Mouse (Mus musculus) kidney, embryonic 14.5 days (tissue): Measurements from ENCODE around the gene Tuba1c. TPM values are rescaled to one million over a fixed set of nuclear protein-coding genes. Genes with fewer than 3 reads are reported as not detected.

Source experiments
- ATAC-seq: fragments of 200-750 bp; cut with Nextera tagmentation; 2 replicates; pipeline ENCODE4 v1.8.0; 2017; ENCODE audit warnings: moderate number of reproducible peaks, mild to moderate bottlenecking, moderate TSS enrichment, moderate library complexity; ENCODE audit not compliant: low FRiP score, low TSS enrichment
- H3K27ac ChIP-seq: fragments of 300-500 bp; sonication (generic); 2 replicates; pipeline ENCODE4 v1.5.1; 2014; ENCODE audit warnings: low read depth, mild to moderate bottlenecking, low read length, moderate library complexity, mixed read lengths
- H3K27me3 ChIP-seq: fragments of 300-500 bp; sonication (generic); 2 replicates; pipeline ENCODE4 v1.6.1; 2014; ENCODE audit warnings: mild to moderate bottlenecking, low read length; ENCODE audit not compliant: control insufficient read depth, insufficient read depth
- H3K36me3 ChIP-seq: fragments of 300-500 bp; sonication (generic); 2 replicates; pipeline ENCODE4 v1.6.1; 2014; ENCODE audit warnings: low read length, mixed read lengths; ENCODE audit not compliant: control insufficient read depth, insufficient read depth
- H3K4me1 ChIP-seq: fragments of 300-500 bp; sonication (generic); 2 replicates; pipeline ENCODE4 v1.6.1; 2014; ENCODE audit warnings: low read length, mixed read lengths; ENCODE audit not compliant: control insufficient read depth, insufficient read depth
- H3K4me2 ChIP-seq: fragments of 300-500 bp; sonication (generic); replicated peaks from 2 replicates; pipeline ENCODE4 v1.6.1; 2014; ENCODE audit warnings: low read depth, mild to moderate bottlenecking, low read length
- H3K4me3 ChIP-seq: fragments of 300-500 bp; sonication (generic); 2 replicates; pipeline ENCODE4 v1.5.1; 2014; ENCODE audit warnings: mild to moderate bottlenecking, low read length
- H3K9ac ChIP-seq: fragments of 300-500 bp; sonication (generic); 2 replicates; pipeline ENCODE4 v1.6.1; 2014; ENCODE audit warnings: low read depth, mild to moderate bottlenecking, low read length, moderate library complexity
- H3K9me3 ChIP-seq: fragments of 300-500 bp; sonication (generic); 2 replicates; pipeline ENCODE4 v1.6.1; 2016; ENCODE audit warnings: low read length; ENCODE audit not compliant: control insufficient read depth
- WGBS: fragments of 180-500 bp; shearing (Covaris S2); extraction: QIAGEN DNeasy Blood & Tissue Kit; methylation state at CpG from one replicate; pipeline ENCODE4 v1.1.7; 2014; 5-methylcytosine and 5-hydroxymethylcytosine counted together
- polyA plus RNA-seq: library from polyadenylated mRNA; unstranded; fragments of >200 nt; fragmentation: Nextera tagmentation; extraction: Ambion mirVana; gene quantifications from 2 replicates; pipeline ENCODE4 v1.2.1, GENCODE M21; 2014

Gene Tuba1c
- polyA plus RNA-seq, 1 experiment from 2014 or later = 196 TPM

- Histone ChIP-seq H3K4me1 (peaks cover 14% of the 10 kb centered on the region; the same call in 1 of the 2 replicates), H3K27ac (no peak overlapping the region), H3K36me3 (no peaks in the 10 kb centered on the region), H3K27me3 (no peaks in the 10 kb centered on the region), H3K9ac (no peak overlapping the region), H3K9me3 (no peaks in the 10 kb centered on the region), H3K4me3 (no peak overlapping the region), H3K4me2 (no peak overlapping the region)
- no peak for ATAC-seq
- WGBS = 93% methylated on average over 4 of the region's 4 CpGs
These were observed 9.5 kb upstream of the Tuba1c start for GRCm38 (mm10) chr15:99020171-99020570.

- H3K4me2 ChIP-seq = no peak overlapping the region
- no peaks in the 10 kb centered on the region for H3K9me3 ChIP-seq
- WGBS = 96% methylated on average over 7 of the region's 7 CpGs
- no peak overlapping the region for H3K4me3 ChIP-seq
- H3K27me3 ChIP-seq = no peaks in the 10 kb centered on the region
- H3K36me3 ChIP-seq = no peaks in the 10 kb centered on the region
- H3K27ac ChIP-seq = no peak overlapping the region
- no peak overlapping the region for H3K9ac ChIP-seq
- H3K4me1 ChIP-seq = peaks cover 14% of the 10 kb centered on the region; the same call in 1 of the 2 replicates
- ATAC-seq = no peak
These were observed 8.4 kb upstream of the Tuba1c start for GRCm38 (mm10) chr15:99021255-99021654.

GRCm38 (mm10) chr15:99024668-99025314 lies 4.9 kb upstream of the Tuba1c start:
- no peaks in the 10 kb centered on the region for H3K9me3 ChIP-seq
- H3K4me2 ChIP-seq = no peak overlapping the region
- no peak for ATAC-seq
- WGBS = 19% methylated on average over 7 of the region's 8 CpGs
- no peak overlapping the region for H3K27ac ChIP-seq
- no peaks in the 10 kb centered on the region for H3K36me3 ChIP-seq
- peaks cover 6% of the 10 kb centered on the region for H3K4me1 ChIP-seq
- H3K4me3 ChIP-seq = no peak overlapping the region
- no peaks in the 10 kb centered on the region for H3K27me3 ChIP-seq
- H3K9ac ChIP-seq = no peak overlapping the region

DNA sequence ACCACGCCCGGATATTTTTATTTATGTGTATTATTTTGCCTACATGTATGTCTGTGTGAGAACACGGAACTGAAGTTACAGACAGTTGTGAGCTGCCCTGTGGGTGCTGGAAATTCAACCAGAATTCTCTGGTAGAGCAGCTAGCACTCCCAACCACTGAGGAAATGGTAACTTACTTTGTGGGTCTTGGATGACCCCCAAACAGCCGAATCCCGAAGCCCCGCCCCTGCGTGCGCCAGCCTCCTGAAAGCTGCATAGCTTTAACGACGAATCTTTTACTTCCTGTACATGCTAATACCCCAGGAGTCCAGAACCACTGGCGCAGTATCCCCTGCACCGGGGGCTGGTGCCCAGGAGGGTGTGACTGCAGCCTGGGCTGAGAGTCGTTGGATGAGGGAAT lies 4.3 kb upstream of the Tuba1c start:
- WGBS = 73% methylated on average over 13 of the region's 13 CpGs
- ATAC-seq = no peak
- no peaks in the 10 kb centered on the region for H3K9me3 ChIP-seq
- H3K4me3 ChIP-seq = no peak overlapping the region
- H3K9ac ChIP-seq = no peak overlapping the region
- H3K36me3 ChIP-seq = no peaks in the 10 kb centered on the region
- no peak overlapping the region for H3K4me2 ChIP-seq
- no peaks in the 10 kb centered on the region for H3K27me3 ChIP-seq
- peaks cover 6% of the 10 kb centered on the region for H3K4me1 ChIP-seq
- no peak overlapping the region for H3K27ac ChIP-seq

DNA sequence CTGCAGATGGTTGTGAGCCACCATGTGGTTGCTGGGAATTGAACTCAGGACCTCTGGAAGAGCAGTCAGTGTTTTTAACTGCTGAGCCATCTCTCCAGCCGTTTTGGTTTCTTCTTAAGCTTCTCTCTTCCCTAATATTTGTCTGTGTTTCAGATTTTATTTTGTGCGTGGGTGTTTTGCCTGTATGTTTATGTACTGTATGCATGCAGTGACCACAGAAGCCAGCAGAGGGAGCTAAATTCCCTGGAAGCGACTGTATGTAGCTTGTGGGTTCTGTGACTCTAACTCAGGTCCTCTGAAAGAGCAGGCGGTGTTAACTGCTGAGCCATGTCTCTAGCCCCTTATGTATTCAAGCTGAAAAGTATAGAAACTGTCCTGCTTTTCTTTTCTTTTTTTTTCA lies 3.4 kb upstream of the Tuba1c start:
- WGBS = 60% methylated on average over 4 of the region's 4 CpGs
- H3K4me2 ChIP-seq = no peak overlapping the region
- H3K27me3 ChIP-seq = no peaks in the 10 kb centered on the region
- H3K27ac ChIP-seq = no peak overlapping the region
- no peaks in the 10 kb centered on the region for H3K9me3 ChIP-seq
- no peaks in the 10 kb centered on the region for H3K36me3 ChIP-seq
- peaks cover 9% of the 10 kb centered on the region for H3K4me1 ChIP-seq
- no peak for ATAC-seq
- H3K4me3 ChIP-seq = no peak overlapping the region
- H3K9ac ChIP-seq = no peak overlapping the region

GRCm38 (mm10) chr15:99027116-99027515 lies 2.6 kb upstream of the Tuba1c start:
- H3K4me3 ChIP-seq = no peak overlapping the region
- H3K27me3 ChIP-seq = no peaks in the 10 kb centered on the region
- 68% methylated on average over 5 of the region's 5 CpGs for WGBS
- ATAC-seq = no peak
- H3K9ac ChIP-seq = no peak overlapping the region
- H3K4me2 ChIP-seq = no peak overlapping the region
- H3K4me1 ChIP-seq = peaks cover 12% of the 10 kb centered on the region
- no peak overlapping the region for H3K27ac ChIP-seq
- no peaks in the 10 kb centered on the region for H3K36me3 ChIP-seq
- H3K9me3 ChIP-seq = no peaks in the 10 kb centered on the region

DNA sequence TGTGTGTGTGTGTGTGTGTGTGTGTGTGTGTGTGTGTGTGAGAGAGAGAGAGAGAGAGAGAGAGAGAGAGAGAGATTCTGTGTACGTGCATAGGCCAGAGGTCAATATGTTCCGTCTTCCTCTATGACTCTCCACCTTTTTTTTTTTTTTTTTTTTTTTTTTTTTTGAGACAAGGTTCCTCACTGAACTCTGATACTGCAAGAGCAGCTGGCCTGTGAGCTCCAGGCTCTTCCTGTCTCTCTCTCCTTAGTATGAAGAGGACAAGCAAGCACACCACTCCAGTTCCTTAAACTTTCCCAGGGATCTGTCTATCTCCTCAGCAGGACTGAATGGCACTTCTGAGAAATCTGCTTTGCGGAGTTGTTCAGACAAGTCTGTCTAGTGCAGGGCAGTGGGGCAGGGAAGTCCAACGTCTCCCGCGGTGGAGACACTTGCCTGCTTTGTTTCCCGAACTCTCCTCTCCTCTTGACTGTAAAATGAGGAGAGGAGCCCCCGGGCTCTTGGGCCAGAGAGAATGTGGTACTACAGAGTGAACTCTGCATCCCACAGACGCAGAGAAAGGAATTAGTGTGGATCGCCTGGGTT lies 725 bp upstream of the Tuba1c start:
- Histone ChIP-seq H3K36me3 (peaks cover 5% of the 10 kb centered on the region; the same call in 1 of the 2 replicates), H3K9me3 (no peaks in the 10 kb centered on the region), H3K4me3 (peak overlapping the region; percentile 67), H3K27ac (peak overlapping the region; percentile 81), H3K4me2 (peak overlapping the region; percentile 72), H3K27me3 (no peaks in the 10 kb centered on the region), H3K4me1 (peaks cover 20% of the 10 kb centered on the region), H3K9ac (peak overlapping the region; percentile 76)
- WGBS = 5% methylated on average over 10 of the region's 10 CpGs
- no peak for ATAC-seq

DNA sequence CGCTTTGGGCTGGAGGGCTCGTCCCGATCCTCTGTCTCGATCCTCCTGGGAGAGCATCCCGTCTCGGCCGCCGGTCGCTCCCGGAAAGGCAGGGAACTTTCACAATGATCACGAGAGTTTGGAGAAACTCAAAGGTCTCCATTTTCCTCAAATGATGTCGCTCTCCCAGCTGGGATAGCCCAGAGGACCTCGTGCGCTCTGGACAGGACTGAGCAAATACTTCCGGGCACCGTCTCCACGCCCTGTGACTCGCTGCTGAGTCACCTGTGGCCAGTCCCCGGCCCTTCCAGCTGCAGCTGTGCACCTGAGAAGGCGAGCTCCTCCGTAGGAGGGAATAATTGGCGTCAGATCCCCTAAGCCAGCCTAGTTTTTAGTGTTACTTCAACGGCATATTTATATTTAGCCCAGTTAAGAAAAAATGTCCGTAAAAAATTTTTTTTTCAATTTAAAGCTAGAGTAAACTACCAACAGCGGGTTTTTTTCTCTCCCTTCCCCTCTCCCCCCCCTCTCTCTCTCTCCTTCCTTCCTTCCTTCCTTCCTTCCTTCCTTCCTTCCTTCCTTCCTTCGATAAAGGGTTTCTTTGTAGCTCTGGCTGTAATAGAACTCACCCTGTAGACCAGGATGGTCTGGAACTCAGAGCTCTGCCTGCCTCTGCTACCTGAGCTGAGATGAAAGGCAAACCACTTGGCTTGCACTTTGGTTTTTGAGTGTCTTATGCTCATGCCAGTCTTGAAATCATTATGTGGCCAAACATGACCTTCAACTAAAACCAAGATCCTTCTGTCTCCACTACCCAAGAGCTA lies 1.1 kb downstream of the Tuba1c start:
- WGBS = 10% methylated on average over 26 of the region's 26 CpGs
- peak; percentile 65 for ATAC-seq
- Histone ChIP-seq H3K4me2 (peak overlapping the region; percentile 72), H3K4me3 (peak overlapping the region; percentile 67), H3K36me3 (peaks cover 20% of the 10 kb centered on the region), H3K27ac (peak overlapping the region; percentile 81), H3K4me1 (peaks cover 20% of the 10 kb centered on the region), H3K9me3 (no peaks in the 10 kb centered on the region), H3K9ac (peak overlapping the region; percentile 76), H3K27me3 (no peaks in the 10 kb centered on the region)

- Histone ChIP-seq H3K4me3 (peak overlapping the region; percentile 67), H3K4me2 (peak overlapping the region; percentile 72), H3K27me3 (no peaks in the 10 kb centered on the region), H3K9me3 (no peaks in the 10 kb centered on the region), H3K4me1 (peaks cover 20% of the 10 kb centered on the region), H3K9ac (no peak overlapping the region), H3K36me3 (peaks cover 23% of the 10 kb centered on the region), H3K27ac (no peak overlapping the region)
- 84% methylated on average over 4 of the region's 4 CpGs for WGBS
- ATAC-seq = no peak
These were observed 1.6 kb downstream of the Tuba1c start for GRCm38 (mm10) chr15:99031388-99031675.
